Mouse (Mus musculus): ENCODE results near the gene Ttbk2. TPM values are rescaled to one million over a fixed set of nuclear protein-coding genes. Genes with fewer than 3 reads are reported as not detected.
A peak's percentile ranks its signal among the peaks of the same experiment; 100 is the strongest.

The Ttbk2 gene
- polyA plus RNA-seq, 1 experiment from 2014 or later: 5.3 TPM

- H3K4me3 ChIP-seq (ENCODE audit: low read length): no peak overlapping the region
- H3K27ac ChIP-seq (ENCODE audit: low read depth, low read length): no peak overlapping the region
- WGBS: 84% methylated on average over 2 of the region's 2 CpGs
- no peaks in the 10 kb centered on the region for H3K27me3 ChIP-seq (ENCODE audit: control insufficient read depth, insufficient read depth, low read length)
- H3K36me3 ChIP-seq (ENCODE audit: control insufficient read depth, insufficient read depth, low read length): no peaks in the 10 kb centered on the region; the same call in 1 of the 2 replicates
- ATAC-seq (ENCODE audit: low FRiP score, low TSS enrichment): no peak
- H3K9me3 ChIP-seq (ENCODE audit: control insufficient read depth, low read length): no peaks in the 10 kb centered on the region
- no peak overlapping the region for H3K4me2 ChIP-seq (replicated peaks; ENCODE audit: low read depth, low read length)
- no peak overlapping the region for H3K9ac ChIP-seq (ENCODE audit: low read depth, low read length)
- H3K4me1 ChIP-seq (ENCODE audit: control insufficient read depth, insufficient read depth, low read length): no peaks in the 10 kb centered on the region
These were observed 80.0 kb downstream of the Ttbk2 start for GRCm38 (mm10) chr2:120770265-120770935.

GRCm38 (mm10) chr2:120761922-120762321, 88.5 kb downstream of the Ttbk2 start:
- no peak for ATAC-seq (ENCODE audit: low FRiP score, low TSS enrichment)

GRCm38 (mm10) chr2:120748041-120748440, 102.4 kb downstream of the Ttbk2 start:
- H3K9me3 ChIP-seq (ENCODE audit: control insufficient read depth, low read length): no peaks in the 10 kb centered on the region
- H3K36me3 ChIP-seq (ENCODE audit: control insufficient read depth, insufficient read depth, low read length): peaks cover 22% of the 10 kb centered on the region
- no peak overlapping the region for H3K9ac ChIP-seq (ENCODE audit: low read depth, low read length)
- no peaks in the 10 kb centered on the region for H3K4me1 ChIP-seq (ENCODE audit: control insufficient read depth, insufficient read depth, low read length)
- H3K4me2 ChIP-seq (replicated peaks; ENCODE audit: low read depth, low read length): no peak overlapping the region
- no peak overlapping the region for H3K27ac ChIP-seq (ENCODE audit: low read depth, low read length)
- WGBS: 92% methylated on average over 2 of the region's 2 CpGs
- no peak overlapping the region for H3K4me3 ChIP-seq (ENCODE audit: low read length)
- no peak for ATAC-seq (ENCODE audit: low FRiP score, low TSS enrichment)
- no peaks in the 10 kb centered on the region for H3K27me3 ChIP-seq (ENCODE audit: control insufficient read depth, insufficient read depth, low read length)

More at GRCm38 (mm10) chr2:120761922-120762321, 88.5 kb downstream of the Ttbk2 start:
- H3K4me3 ChIP-seq (ENCODE audit: low read length): no peak overlapping the region
- H3K27ac ChIP-seq (ENCODE audit: low read depth, low read length): no peak overlapping the region
- no peak overlapping the region for H3K4me2 ChIP-seq (replicated peaks; ENCODE audit: low read depth, low read length)
- H3K9ac ChIP-seq (ENCODE audit: low read depth, low read length): no peak overlapping the region
- H3K27me3 ChIP-seq (ENCODE audit: control insufficient read depth, insufficient read depth, low read length): no peaks in the 10 kb centered on the region
- no peaks in the 10 kb centered on the region; the same call in 1 of the 2 replicates for H3K36me3 ChIP-seq (ENCODE audit: control insufficient read depth, insufficient read depth, low read length)
- H3K9me3 ChIP-seq (ENCODE audit: control insufficient read depth, low read length): no peaks in the 10 kb centered on the region
- H3K4me1 ChIP-seq (ENCODE audit: control insufficient read depth, insufficient read depth, low read length): no peaks in the 10 kb centered on the region

- Histone ChIP-seq H3K4me3 (ENCODE audit: low read length) (no peak overlapping the region), H3K27me3 (ENCODE audit: control insufficient read depth, insufficient read depth, low read length) (no peaks in the 10 kb centered on the region), H3K9ac (ENCODE audit: low read depth, low read length) (no peak overlapping the region), H3K27ac (ENCODE audit: low read depth, low read length) (no peak overlapping the region), H3K4me2 (replicated peaks; ENCODE audit: low read depth, low read length) (no peak overlapping the region), H3K4me1 (ENCODE audit: control insufficient read depth, insufficient read depth, low read length) (no peaks in the 10 kb centered on the region), H3K36me3 (ENCODE audit: control insufficient read depth, insufficient read depth, low read length) (peaks cover 22% of the 10 kb centered on the region), H3K9me3 (ENCODE audit: control insufficient read depth, low read length) (no peaks in the 10 kb centered on the region)
- ATAC-seq (ENCODE audit: low FRiP score, low TSS enrichment): no peak
- 92% methylated on average over 1 of the region's 1 CpGs for WGBS
These were observed 104.9 kb downstream of the Ttbk2 start for GRCm38 (mm10) chr2:120745496-120745895.

- Histone ChIP-seq H3K9me3 (ENCODE audit: control insufficient read depth, low read length) (no peaks in the 10 kb centered on the region), H3K36me3 (ENCODE audit: control insufficient read depth, insufficient read depth, low read length) (peaks cover 17% of the 10 kb centered on the region), H3K27ac (ENCODE audit: low read depth, low read length) (peak overlapping the region; percentile 85), H3K4me1 (ENCODE audit: control insufficient read depth, insufficient read depth, low read length) (peaks cover 22% of the 10 kb centered on the region), H3K9ac (ENCODE audit: low read depth, low read length) (peak overlapping the region; percentile 86), H3K4me3 (ENCODE audit: low read length) (peak overlapping the region; percentile 75), H3K27me3 (ENCODE audit: control insufficient read depth, insufficient read depth, low read length) (no peaks in the 10 kb centered on the region), H3K4me2 (replicated peaks; ENCODE audit: low read depth, low read length) (peak overlapping the region; percentile 93)
- no peak; the same call in 1 of the 2 replicates for ATAC-seq (ENCODE audit: low FRiP score, low TSS enrichment)
- WGBS: 33% methylated on average over 7 of the region's 7 CpGs
These were observed 118.4 kb downstream of the Ttbk2 start for GRCm38 (mm10) chr2:120731877-120732530.

- Histone ChIP-seq H3K27ac (ENCODE audit: low read depth, low read length) (peak overlapping the region; percentile 85), H3K4me3 (ENCODE audit: low read length) (peak overlapping the region; percentile 75), H3K36me3 (ENCODE audit: control insufficient read depth, insufficient read depth, low read length) (peaks cover 24% of the 10 kb centered on the region), H3K4me2 (replicated peaks; ENCODE audit: low read depth, low read length) (peak overlapping the region; percentile 93), H3K9me3 (ENCODE audit: control insufficient read depth, low read length) (no peaks in the 10 kb centered on the region), H3K9ac (ENCODE audit: low read depth, low read length) (peak overlapping the region; percentile 86), H3K27me3 (ENCODE audit: control insufficient read depth, insufficient read depth, low read length) (no peaks in the 10 kb centered on the region), H3K4me1 (ENCODE audit: control insufficient read depth, insufficient read depth, low read length) (peaks cover 22% of the 10 kb centered on the region)
- WGBS: under 1% methylated on average over 60 of the region's 61 CpGs
- peak; percentile 99 for ATAC-seq (ENCODE audit: low FRiP score, low TSS enrichment)
These were observed 119.1 kb downstream of the Ttbk2 start for GRCm38 (mm10) chr2:120731167-120731862.

- no peaks in the 10 kb centered on the region for H3K9me3 ChIP-seq (ENCODE audit: control insufficient read depth, low read length)
- H3K9ac ChIP-seq (ENCODE audit: low read depth, low read length): peak overlapping the region; percentile 86
- peaks cover 22% of the 10 kb centered on the region for H3K4me1 ChIP-seq (ENCODE audit: control insufficient read depth, insufficient read depth, low read length)
- H3K27me3 ChIP-seq (ENCODE audit: control insufficient read depth, insufficient read depth, low read length): no peaks in the 10 kb centered on the region
- WGBS: under 1% methylated on average over 48 of the region's 50 CpGs
- peak; percentile 21 for ATAC-seq (ENCODE audit: low FRiP score, low TSS enrichment)
- peaks cover 30% of the 10 kb centered on the region for H3K36me3 ChIP-seq (ENCODE audit: control insufficient read depth, insufficient read depth, low read length)
- H3K4me3 ChIP-seq (ENCODE audit: low read length): peak overlapping the region; percentile 75
- H3K27ac ChIP-seq (ENCODE audit: low read depth, low read length): peak overlapping the region; percentile 85
- peak overlapping the region; percentile 93 for H3K4me2 ChIP-seq (replicated peaks; ENCODE audit: low read depth, low read length)
These were observed 119.7 kb downstream of the Ttbk2 start for GRCm38 (mm10) chr2:120730639-120731166.

GRCm38 (mm10) chr2:120729775-120730585, 120.4 kb downstream of the Ttbk2 start:
- 10% methylated on average over 23 of the region's 23 CpGs for WGBS
- ATAC-seq (ENCODE audit: low FRiP score, low TSS enrichment): no peak
- H3K4me3 ChIP-seq (ENCODE audit: low read length): peak overlapping the region; percentile 75
- peaks cover 22% of the 10 kb centered on the region for H3K4me1 ChIP-seq (ENCODE audit: control insufficient read depth, insufficient read depth, low read length)
- peaks cover 38% of the 10 kb centered on the region for H3K36me3 ChIP-seq (ENCODE audit: control insufficient read depth, insufficient read depth, low read length)
- H3K27ac ChIP-seq (ENCODE audit: low read depth, low read length): no peak overlapping the region
- H3K4me2 ChIP-seq (replicated peaks; ENCODE audit: low read depth, low read length): peak overlapping the region; percentile 93
- no peaks in the 10 kb centered on the region for H3K9me3 ChIP-seq (ENCODE audit: control insufficient read depth, low read length)
- H3K27me3 ChIP-seq (ENCODE audit: control insufficient read depth, insufficient read depth, low read length): no peaks in the 10 kb centered on the region
- peak overlapping the region; percentile 86 for H3K9ac ChIP-seq (ENCODE audit: low read depth, low read length)
